Mouse (Mus musculus) splenic B cell, adult 2 months (primary cell): Measurements from ENCODE around the gene Dnal1.

Experiments
- DNase-seq: peaks from one replicate; pipeline ENCODE4 v3.0.0-alpha.2; 2011; ENCODE audit warnings: low read depth, low spot score
- H3K27me3 ChIP-seq: 2 replicates; pipeline ENCODE4 v1.6.1; 2012; ENCODE audit warnings: mild to moderate bottlenecking, low read length, moderate library complexity, mixed read lengths; ENCODE audit not compliant: control insufficient read depth, poor library complexity, insufficient read depth, severe bottlenecking
- H3K36me3 ChIP-seq: 2 replicates; pipeline ENCODE4 v1.6.1; 2012; ENCODE audit warnings: mild to moderate bottlenecking, low read length, moderate library complexity, mixed read lengths; ENCODE audit not compliant: control insufficient read depth, poor library complexity, insufficient read depth, severe bottlenecking

Dnal1 gene

GRCm38 (mm10) chr12:84101493-84101845 is 12.7 kb upstream of the Dnal1 start:
- Histone ChIP-seq H3K27me3 (no peaks in the 10 kb centered on the region), H3K36me3 (no peaks in the 10 kb centered on the region)
- no peak for DNase-seq

- Histone ChIP-seq H3K36me3 (no peaks in the 10 kb centered on the region), H3K27me3 (no peaks in the 10 kb centered on the region)
- DNase-seq = no peak
These were observed 7.2 kb upstream of the Dnal1 start for GRCm38 (mm10) chr12:84107012-84107411.

- H3K36me3 ChIP-seq = no peaks in the 10 kb centered on the region
- no peaks in the 10 kb centered on the region for H3K27me3 ChIP-seq
- peak; percentile 51 for DNase-seq
These were observed 6.5 kb upstream of the Dnal1 start for GRCm38 (mm10) chr12:84107692-84108091.

- no peaks in the 10 kb centered on the region for H3K27me3 ChIP-seq
- no peaks in the 10 kb centered on the region for H3K36me3 ChIP-seq
- no peak for DNase-seq
These were observed 4.2 kb upstream of the Dnal1 start for GRCm38 (mm10) chr12:84109924-84110323.

GRCm38 (mm10) chr12:84110814-84111213 is 3.4 kb upstream of the Dnal1 start:
- DNase-seq = peak; percentile 45
- Histone ChIP-seq H3K36me3 (no peaks in the 10 kb centered on the region), H3K27me3 (no peaks in the 10 kb centered on the region)

GRCm38 (mm10) chr12:84113676-84114075 is 490 bp upstream of the Dnal1 start:
- Histone ChIP-seq H3K36me3 (no peaks in the 10 kb centered on the region), H3K27me3 (no peaks in the 10 kb centered on the region)
- no peak for DNase-seq

GRCm38 (mm10) chr12:84119584-84119983 is 5.4 kb downstream of the Dnal1 start:
- Histone ChIP-seq H3K27me3 (no peaks in the 10 kb centered on the region), H3K36me3 (no peaks in the 10 kb centered on the region)
- no peak for DNase-seq

GRCm38 (mm10) chr12:84125892-84126291 is 11.7 kb downstream of the Dnal1 start:
- H3K36me3 ChIP-seq = no peaks in the 10 kb centered on the region

GRCm38 (mm10) chr12:84126899-84127298 is 12.7 kb downstream of the Dnal1 start:
- no peak for DNase-seq
- Histone ChIP-seq H3K27me3 (no peaks in the 10 kb centered on the region), H3K36me3 (no peaks in the 10 kb centered on the region)

More at GRCm38 (mm10) chr12:84125892-84126291, 11.7 kb downstream of the Dnal1 start:
- H3K27me3 ChIP-seq = no peaks in the 10 kb centered on the region
- no peak for DNase-seq

- Histone ChIP-seq H3K27me3 (no peaks in the 10 kb centered on the region), H3K36me3 (no peaks in the 10 kb centered on the region)
- no peak for DNase-seq
These were observed 14.4 kb downstream of the Dnal1 start for GRCm38 (mm10) chr12:84128576-84128975.

- DNase-seq = no peak
- no peaks in the 10 kb centered on the region for H3K36me3 ChIP-seq
- no peaks in the 10 kb centered on the region for H3K27me3 ChIP-seq
These were observed 15.8 kb downstream of the Dnal1 start for GRCm38 (mm10) chr12:84129931-84130330.

- peak; percentile 55 for DNase-seq
- H3K36me3 ChIP-seq = no peaks in the 10 kb centered on the region
These were observed 18.1 kb downstream of the Dnal1 start for GRCm38 (mm10) chr12:84132265-84132664.

GRCm38 (mm10) chr12:84137131-84137530 is 23.0 kb downstream of the Dnal1 start:
- DNase-seq = no peak
- Histone ChIP-seq H3K36me3 (no peaks in the 10 kb centered on the region), H3K27me3 (no peaks in the 10 kb centered on the region)

More at GRCm38 (mm10) chr12:84132265-84132664, 18.1 kb downstream of the Dnal1 start:
- no peaks in the 10 kb centered on the region for H3K27me3 ChIP-seq

GRCm38 (mm10) chr12:84140135-84140534 is 26.0 kb downstream of the Dnal1 start:
- H3K27me3 ChIP-seq = no peaks in the 10 kb centered on the region
- H3K36me3 ChIP-seq = no peaks in the 10 kb centered on the region
- no peak for DNase-seq

- DNase-seq = no peak
- Histone ChIP-seq H3K36me3 (no peaks in the 10 kb centered on the region), H3K27me3 (no peaks in the 10 kb centered on the region)
These were observed 27.1 kb downstream of the Dnal1 start for GRCm38 (mm10) chr12:84141271-84141670.

GRCm38 (mm10) chr12:84142281-84143050 is 28.3 kb downstream of the Dnal1 start:
- DNase-seq = no peak
- Histone ChIP-seq H3K27me3 (no peaks in the 10 kb centered on the region), H3K36me3 (no peaks in the 10 kb centered on the region)
